Mouse (Mus musculus): ENCODE data around the gene Commd2.

Gene Commd2

DNA sequence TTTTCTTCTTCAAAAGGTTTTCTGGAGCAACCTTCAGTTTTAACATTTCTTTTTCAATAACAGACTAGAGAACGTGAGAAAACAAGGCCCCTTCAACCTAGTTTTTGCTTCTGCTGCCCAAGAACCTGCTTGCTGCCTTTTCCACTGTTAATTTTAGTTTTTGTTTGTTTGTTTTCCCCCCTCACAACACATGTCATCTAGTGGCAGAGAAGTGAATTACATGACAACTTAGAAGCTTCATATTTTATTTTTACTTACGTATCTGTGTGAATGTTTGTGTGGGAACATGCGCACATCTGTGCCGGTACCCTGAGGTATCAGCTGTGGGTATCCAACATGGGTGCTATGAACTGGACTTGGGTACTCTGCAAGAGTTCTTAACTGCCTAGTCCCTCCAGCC is 35.9 kb downstream of the Commd2 start:
- DNase-seq (ENCODE audit: low spot score in 2 of 2) = no peak

DNA sequence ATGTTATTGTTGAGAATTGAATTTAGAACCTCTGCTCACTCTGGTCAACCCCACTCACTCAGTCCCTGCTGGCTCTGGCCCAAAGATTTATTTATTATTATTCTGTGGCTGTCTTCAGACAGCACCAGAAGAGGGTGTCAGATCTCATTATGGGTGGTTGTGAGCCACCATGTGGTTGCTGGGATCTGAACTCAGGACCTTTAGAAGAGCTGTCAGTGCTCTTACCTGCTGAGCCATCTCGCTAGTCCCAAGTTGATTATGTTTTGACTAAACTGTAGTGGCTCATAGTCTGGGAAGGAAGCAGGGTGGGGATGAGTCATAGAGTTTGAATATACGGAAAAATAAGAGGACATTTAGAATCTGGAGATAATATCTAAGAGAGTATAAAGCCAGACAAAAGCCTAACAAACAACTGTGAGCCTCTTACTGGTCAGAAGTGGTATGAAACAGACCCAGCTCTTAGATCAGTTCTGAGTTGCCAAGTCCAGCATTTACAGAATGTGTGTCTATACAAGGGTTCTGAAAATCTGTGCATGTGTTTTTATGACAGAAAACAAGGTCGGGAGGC is 39.0 kb downstream of the Commd2 start:
- no peak for DNase-seq (ENCODE audit: low spot score in 2 of 2)

DNA sequence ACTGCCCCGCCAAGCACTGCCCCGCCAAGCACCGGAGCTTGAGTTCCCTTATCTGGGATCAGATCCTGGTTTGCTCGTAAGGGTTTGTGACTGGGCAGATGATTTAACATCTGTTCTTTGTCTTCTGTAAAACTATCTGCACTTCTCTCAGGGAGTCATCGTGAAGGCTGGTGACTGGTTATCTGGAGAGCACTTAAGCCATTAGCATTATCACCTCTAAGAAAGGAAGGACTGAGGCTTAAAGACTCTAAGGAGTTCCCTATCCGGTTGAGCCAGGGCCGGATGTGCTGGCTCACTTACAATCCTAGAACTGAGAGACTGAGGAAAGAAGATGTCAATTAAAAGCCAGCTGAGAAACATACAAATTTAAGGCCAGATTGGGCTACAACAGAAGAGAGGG is 39.7 kb downstream of the Commd2 start:
- DNase-seq (ENCODE audit: low spot score in 2 of 2) = no peak

DNA sequence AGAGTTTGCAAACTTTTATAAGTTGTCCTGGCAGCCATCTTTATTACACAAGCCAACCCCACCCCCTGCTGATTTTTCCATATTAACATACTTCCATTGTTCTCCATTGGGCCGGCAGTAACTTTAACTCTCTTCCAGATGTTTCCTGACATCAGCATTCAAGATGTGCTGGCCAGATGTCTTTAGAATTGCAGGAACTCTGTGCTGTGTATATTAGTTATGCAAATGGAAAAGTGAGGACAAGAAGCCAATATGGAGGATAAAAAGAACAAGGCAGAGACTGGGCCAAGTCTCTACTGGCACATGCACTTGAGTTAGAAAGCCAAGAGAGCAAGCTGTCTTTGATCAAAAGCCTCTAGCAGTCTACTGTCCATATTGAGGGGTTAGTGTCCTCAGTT is 46.9 kb downstream of the Commd2 start:
- no peak for DNase-seq (ENCODE audit: low spot score in 2 of 2)

DNA sequence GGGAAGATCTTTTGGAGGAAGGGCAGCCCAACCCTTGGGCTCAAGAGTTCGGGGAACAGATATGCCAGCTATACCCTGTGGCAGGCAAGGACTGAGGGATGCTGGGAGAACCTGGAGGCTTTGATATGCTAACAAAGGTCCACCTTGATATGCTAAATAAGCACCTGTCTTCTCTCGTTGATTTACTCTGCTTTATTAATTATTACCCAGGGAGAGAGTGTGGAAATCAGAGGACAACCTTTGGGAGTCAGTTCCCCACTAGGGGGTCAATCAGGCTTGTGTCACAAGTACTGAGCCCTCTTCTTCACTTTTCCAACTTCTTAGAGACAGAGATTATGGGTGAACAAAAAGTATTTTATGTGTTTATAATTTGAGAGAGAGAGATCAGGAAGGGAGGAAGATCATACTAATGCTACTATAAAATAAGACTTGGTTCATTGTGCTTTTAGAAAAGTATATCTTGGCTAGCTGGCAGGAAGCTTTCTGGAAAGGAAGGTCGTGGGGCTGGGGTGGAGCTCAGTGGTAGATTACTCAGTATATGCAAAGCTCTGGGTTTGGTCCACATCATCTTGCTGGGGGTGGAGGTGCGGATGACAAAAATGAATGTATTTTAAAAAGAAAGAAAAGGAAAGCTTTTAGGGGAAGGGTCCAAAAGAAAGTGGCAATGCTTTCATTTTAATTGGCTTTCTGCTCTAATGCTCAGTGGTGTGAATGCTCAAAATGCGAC is 47.5 kb downstream of the Commd2 start:
- no peak for DNase-seq (ENCODE audit: low spot score in 2 of 2)

DNA sequence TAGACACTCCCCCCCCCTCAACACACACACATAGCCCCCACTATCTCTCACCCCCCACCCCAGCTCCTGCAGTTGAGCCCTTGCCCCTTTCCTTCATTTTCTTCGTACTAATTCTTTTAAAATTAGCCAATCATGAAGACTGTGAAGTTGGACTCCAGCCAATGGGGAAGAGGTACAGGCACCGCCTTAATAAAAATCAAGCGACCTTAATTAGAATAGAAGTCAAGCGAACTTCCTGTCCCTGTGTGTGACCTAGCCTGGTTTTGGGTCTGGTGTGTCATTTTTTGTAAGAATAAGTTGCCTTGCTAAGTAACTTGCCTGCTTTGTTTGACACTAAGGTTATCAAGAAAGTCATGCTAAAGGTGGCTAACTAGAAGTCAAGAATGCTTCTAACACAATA is 48.9 kb downstream of the Commd2 start:
- no peak for DNase-seq (ENCODE audit: low spot score in 2 of 2)

DNA sequence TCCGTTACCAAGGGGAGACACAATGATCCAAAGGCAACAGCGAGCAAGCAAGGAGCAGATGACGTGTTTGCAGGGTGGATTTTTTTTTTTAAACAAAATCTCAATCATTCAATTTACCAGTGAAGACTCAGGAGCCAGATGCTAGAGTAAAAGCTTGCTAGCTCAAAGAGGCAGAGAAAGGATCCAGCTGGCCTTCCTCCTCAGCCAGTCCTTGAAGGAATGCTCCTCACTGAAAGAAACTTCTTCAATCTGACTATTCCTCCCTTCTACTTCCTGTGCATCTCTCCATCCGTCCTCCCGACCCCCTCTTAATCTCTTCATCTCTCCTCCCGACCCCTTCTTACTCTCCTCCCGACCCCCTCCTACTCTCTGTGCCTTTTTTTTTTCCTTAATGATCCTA is 54.9 kb downstream of the Commd2 start:
- no peak for DNase-seq (ENCODE audit: low spot score in 2 of 2)

DNA sequence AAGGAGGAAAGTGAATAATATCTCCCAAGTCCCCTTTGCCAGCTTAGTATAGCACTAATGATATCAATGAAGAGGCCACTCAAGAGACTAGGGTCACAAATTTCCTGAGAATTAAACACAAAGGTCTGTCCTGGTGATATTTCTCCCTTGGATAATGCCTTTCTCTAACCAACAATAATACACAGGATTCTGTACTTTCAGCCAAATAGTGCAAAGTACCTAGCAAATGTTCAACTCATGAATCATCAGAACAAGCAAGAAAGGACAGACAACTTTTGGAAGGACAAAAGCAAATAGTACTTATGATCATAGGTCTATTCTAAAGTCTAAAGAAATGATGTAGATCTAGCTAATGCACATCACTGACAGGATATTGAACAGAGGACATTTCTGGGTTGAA is 56.0 kb downstream of the Commd2 start:
- no peak for DNase-seq (ENCODE audit: low spot score in 2 of 2)

Measured in frontal cortex, postnatal 25 days (tissue).